Mouse (Mus musculus) olfactory bulb, adult 2 months (tissue): Measurements from ENCODE around the gene Tpcn1. TPM values are rescaled to one million over a fixed set of nuclear protein-coding genes. Genes with fewer than 3 reads are reported as not detected.
"Not testable (repeated sequence)": the region's sequence is repeated elsewhere in the genome, so short reads cannot be mapped to it uniquely, and the experiment has no call there.

Source experiments
- H3K27ac ChIP-seq: fragments of 200-500 bp; 2 replicates; pipeline ENCODE4 v1.5.1; 2012; ENCODE audit warnings: low read depth, low read length; ENCODE audit not compliant: insufficient read depth
- H3K4me1 ChIP-seq: fragments of 200-500 bp; 2 replicates; pipeline ENCODE4 v1.6.1; 2012; ENCODE audit warnings: low read length; ENCODE audit not compliant: control insufficient read depth, insufficient read depth
- H3K4me3 ChIP-seq: fragments of 200-500 bp; 2 replicates; pipeline ENCODE4 v1.5.1; 2012; ENCODE audit warnings: mild to moderate bottlenecking, low read depth, low read length, moderate library complexity; ENCODE audit not compliant: insufficient read depth
- CTCF ChIP-seq: fragments of 200-500 bp; IDR thresholded peaks from 2 replicates; pipeline ENCODE4 v1.5.1; 2012; ENCODE audit warnings: low read depth, mild to moderate bottlenecking, low read length, moderate library complexity; ENCODE audit not compliant: insufficient read depth
- POLR2A ChIP-seq: fragments of 200-500 bp; IDR thresholded peaks from 2 replicates; pipeline ENCODE4 v1.6.1; 2012; ENCODE audit warnings: mild to moderate bottlenecking, low read depth, low read length, moderate library complexity; ENCODE audit not compliant: insufficient read depth
- WGBS: fragments of 180-500 bp; shearing (Covaris S2); methylation state at CpG from one replicate; pipeline ENCODE4 v1.1.7; 2018; 5-methylcytosine and 5-hydroxymethylcytosine counted together
- polyA plus RNA-seq: library from polyadenylated mRNA; stranded (reverse); fragments of >200 nt; gene quantifications from 2 replicates; pipeline ENCODE4 v1.2.4, GENCODE M21; 2012; ENCODE audit warnings: low replicate concordance; ENCODE audit not compliant: missing spikeins, insufficient read depth, insufficient read length

The Tpcn1 gene
- polyA plus RNA-seq, 1 experiment = not detected

DNA sequence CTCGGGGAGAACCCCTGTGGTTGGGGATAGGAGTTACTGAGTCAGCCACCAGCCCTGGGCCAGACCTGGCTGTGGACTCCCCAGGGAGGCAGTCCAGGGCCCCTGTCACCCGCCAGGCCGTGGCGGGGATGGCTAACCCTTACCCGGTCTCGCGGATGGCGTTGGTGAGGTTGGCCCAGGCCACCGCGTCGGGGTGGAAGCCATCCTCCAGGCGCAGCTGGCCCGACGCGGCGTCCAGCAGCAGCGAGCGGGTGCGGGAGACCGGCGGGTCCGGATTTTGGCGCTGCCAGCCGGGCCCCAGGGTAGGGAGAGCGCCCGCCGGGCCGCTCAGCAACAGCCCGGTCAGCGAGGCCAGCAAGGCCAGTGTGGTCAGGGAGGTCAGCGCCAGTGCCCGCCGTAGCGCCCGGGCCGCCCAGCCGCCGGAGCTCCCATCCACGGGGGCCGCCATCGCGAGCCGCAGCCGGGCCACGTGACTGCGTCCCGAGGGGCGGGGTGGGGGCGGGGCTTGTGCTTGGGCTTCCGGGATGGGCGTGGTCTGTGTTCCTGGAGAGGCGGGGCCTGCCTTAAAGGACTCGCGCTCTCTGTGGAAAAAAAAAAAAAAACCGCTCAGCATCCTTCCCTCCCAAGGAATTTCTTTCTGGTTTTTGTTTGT, 85.2 kb downstream of the Tpcn1 start, which contains the start of gene Plbd2:
TSS of gene Plbd2 (minus strand) at position 482 of the 652 bp plus-strand sequence.
- WGBS = under 1% methylated on average over 55 of the region's 55 CpGs
- Histone ChIP-seq H3K4me1 (peaks cover 18% of the 10 kb centered on the region), H3K27ac (no peak within 1 kb of the TSS), H3K4me3 (peak within 1 kb of the TSS; percentile 84)
- no peak for TF ChIP-seq CTCF
- TF ChIP-seq POLR2A = peak; percentile 68

DNA sequence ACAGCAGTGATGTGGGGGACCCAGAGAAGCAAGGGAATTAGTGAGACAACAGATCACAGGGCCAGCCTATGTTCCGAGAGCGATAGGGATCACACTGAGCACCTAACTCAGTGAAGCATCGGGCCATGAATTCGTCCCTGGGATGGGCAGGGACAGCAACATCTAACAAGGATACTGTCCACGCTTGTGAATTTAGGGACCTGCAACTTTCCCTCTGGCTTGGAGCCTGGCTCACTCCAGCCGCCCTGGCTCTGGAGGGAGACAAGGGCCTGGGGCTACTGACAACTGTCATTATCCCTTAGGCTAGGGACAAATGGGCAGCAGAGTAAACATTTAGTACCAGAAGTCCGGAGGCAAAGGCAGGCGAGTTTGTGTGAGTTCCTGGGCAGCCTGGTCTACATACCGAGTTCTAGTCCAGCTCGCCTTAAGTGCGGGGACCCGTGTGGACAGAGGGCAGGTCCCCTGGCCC, 85.8 kb downstream of the Tpcn1 start:
- Histone ChIP-seq H3K4me1 (peaks cover 18% of the 10 kb centered on the region), H3K27ac (no peak overlapping the region), H3K4me3 (peak overlapping the region; percentile 84)
- TF ChIP-seq POLR2A (no peak), CTCF (no peak)
- WGBS = 5% methylated on average over 12 of the region's 12 CpGs

DNA sequence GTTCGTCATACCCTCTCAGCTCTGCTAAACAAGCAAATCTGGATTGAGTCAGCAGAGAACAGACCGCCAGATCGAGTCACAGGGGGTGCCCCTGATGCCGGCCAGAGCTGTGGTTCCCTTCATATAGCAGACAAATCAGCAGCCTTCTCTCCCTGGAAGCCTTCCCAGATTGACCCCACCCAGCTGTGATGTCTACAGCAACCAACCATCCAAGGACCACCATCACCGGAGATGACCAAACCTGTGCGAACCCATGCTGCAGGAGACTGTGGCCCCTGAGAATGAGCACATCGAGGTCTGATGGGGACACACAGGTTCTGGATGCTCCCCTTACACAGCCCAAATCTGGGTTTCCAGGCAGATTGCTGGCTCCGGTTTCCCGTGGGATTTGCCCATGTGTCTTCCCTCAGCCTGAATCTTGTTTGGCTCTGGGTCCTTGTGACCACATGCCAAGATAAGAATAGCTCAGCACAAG, 86.3 kb downstream of the Tpcn1 start:
- TF ChIP-seq CTCF = no peak
- no peak for TF ChIP-seq POLR2A
- Histone ChIP-seq H3K4me3 (peak overlapping the region; percentile 84), H3K4me1 (peaks cover 18% of the 10 kb centered on the region), H3K27ac (no peak overlapping the region)
- 41% methylated on average over 9 of the region's 9 CpGs for WGBS

DNA sequence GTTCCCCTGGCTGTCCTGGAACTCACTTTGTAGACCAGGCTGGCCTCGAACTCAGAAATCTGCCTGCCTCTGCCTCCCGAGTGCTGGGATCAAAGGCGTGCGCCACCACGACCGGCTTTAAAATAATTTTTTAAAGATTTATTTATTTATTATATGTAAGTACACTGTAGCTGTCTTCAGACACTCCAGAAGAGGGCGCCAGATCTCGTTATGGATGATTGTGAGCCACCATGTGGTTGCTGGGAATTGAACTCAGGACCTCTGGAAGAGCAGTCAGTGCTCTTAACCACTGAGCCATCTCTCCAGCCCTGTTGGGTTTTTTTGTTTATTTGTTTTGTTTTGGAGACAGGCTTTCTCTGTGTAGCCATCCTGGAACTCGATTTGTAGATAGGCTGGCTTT, 87.9 kb downstream of the Tpcn1 start:
- WGBS = 86% methylated on average over 9 of the region's 9 CpGs
- not testable (repeated sequence) for H3K27ac ChIP-seq, H3K4me3 ChIP-seq
- peaks cover 18% of the 10 kb centered on the region for H3K4me1 ChIP-seq

DNA sequence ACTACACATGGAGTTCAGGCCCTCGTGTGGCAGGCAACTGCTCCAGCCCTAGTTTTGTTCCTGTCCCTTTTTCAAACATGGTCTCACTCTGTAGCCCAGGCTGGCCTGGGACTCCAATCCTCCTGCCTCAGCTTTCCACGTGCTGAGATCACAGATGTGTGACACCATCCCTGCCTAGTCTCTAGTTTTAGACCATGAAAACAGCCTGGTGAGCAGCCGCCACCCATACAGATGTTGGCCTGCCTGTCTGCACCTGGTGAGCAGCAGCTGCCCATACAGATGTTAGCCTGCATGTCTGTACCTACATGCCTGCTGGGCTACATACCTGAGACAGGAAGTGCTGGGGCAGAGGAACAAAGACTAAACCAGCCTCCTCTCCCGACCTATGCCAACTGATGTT, 89.3 kb downstream of the Tpcn1 start:
- 94% methylated on average over 4 of the region's 4 CpGs for WGBS
- H3K4me3 ChIP-seq = no peak overlapping the region
- TF ChIP-seq POLR2A = no peak
- TF ChIP-seq CTCF = no peak
- H3K4me1 ChIP-seq = peaks cover 26% of the 10 kb centered on the region
- H3K27ac ChIP-seq = no peak overlapping the region

DNA sequence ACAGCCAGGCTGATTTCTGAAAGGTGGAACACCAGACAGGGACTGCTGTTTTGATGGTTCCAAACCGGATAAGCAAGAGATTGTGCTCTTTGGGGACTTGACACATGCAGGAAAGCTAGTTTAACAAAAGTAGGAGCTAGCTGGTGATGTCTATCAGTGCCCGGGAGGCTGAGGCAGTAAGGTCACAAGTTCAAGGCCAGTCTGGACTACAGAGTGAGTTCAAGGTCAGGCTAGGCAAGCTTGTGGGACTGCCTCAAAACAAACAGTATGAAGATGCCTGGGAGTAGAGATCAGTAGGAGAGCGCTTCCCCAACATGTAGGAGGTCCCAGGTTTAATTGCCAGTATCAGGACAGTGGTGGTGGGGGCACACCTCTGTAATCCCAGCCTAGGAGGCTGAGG, 91.4 kb downstream of the Tpcn1 start:
- 94% methylated on average over 3 of the region's 3 CpGs for WGBS

DNA sequence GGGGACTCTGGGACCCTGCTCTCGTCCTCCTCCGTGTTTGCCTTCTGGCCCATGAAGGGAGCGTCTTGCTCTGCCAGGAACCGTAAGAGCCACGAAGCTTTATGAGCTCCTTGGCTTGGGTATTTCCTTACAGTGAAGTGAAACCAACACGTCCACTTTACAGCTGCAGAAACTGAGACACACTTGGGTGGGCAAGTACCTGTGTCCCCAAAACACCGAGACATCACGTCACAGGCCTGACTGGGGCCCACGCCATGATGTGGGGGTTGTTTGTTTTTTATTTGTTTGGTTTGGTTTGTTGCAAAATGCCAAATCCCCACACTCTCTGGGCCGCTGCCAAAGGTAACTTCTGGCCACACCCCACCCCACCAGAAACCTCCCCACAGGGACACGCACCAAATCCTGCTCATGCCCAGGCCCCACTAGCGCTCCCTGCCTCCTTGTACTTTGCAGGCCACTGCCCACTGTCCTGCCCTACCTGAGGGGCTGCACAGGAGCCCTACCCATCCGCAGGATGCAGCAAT, 92.7 kb downstream of the Tpcn1 start:
- TF ChIP-seq POLR2A (no peak), CTCF (no peak)
- H3K4me1 ChIP-seq = peaks cover 18% of the 10 kb centered on the region
- no peak overlapping the region for H3K27ac ChIP-seq
- no peak overlapping the region for H3K4me3 ChIP-seq
- WGBS = 91% methylated on average over 13 of the region's 13 CpGs

More for the DNA sequence above, 91.4 kb downstream of the Tpcn1 start:
- Histone ChIP-seq H3K4me3 (no peak overlapping the region), H3K4me1 (peaks cover 19% of the 10 kb centered on the region), H3K27ac (no peak overlapping the region)
- TF ChIP-seq CTCF = no peak
- no peak for TF ChIP-seq POLR2A

DNA sequence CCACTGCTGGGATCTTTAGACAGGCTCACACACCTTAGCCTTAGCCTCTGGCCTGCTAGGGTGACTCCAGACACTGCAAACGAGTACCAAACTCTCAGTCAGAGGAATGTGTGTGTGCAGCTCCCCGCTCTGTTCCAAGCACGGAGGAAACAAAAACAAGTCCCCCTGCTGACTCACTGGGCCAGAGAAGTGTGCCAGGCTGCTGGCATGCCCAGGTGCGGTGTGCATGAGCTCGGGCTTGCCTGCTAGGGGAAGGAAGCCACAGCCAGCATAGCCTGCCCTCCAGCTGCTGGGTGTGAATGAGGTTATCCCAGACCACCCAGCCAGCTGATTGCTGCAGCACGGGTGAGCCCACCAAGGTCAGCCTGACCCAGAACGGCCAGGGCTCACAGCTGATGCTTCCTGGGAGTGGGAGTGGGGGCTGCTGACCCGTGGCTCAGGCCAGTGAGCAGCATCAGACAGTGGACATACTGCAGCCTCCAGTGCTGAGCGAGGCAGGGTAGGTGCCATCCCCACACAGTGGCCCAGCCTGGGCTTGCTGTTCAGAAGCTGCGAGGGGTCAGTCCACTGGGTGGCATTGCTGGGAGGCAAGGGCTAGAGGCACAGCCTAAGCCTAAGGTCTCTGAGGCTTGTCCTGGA, 93.3 kb downstream of the Tpcn1 start:
- TF ChIP-seq CTCF (no peak), POLR2A (no peak)

DNA sequence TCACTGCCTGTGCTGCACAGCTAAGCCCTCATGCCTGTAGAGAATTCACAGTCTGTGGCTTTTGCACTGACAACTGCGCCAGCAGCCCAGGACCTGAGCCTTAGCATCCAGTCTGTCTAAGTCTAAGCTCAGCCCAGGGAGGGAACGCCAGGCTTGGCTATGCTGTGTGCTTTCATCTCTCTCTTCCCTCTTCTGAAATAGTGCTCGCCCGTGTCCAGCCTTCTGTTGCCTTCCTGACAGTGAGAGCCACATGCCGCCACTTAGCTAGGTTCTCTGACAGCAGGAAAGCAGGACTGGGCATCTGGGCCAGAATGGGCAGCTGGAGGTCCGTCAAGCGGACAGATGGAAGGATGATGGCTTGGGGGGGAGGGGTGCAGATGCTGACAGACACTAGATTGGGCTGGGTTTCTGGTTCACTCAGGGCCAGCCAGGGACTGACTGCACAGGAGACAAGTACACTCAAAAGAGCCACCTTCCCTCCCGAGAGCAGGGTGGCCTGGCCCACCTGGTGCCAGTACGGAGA, 94.5 kb downstream of the Tpcn1 start:
- TF ChIP-seq POLR2A = no peak
- TF ChIP-seq CTCF = no peak
- WGBS = 88% methylated on average over 9 of the region's 9 CpGs
- Histone ChIP-seq H3K4me3 (no peak overlapping the region), H3K27ac (no peak overlapping the region), H3K4me1 (peaks cover 22% of the 10 kb centered on the region)

More for the DNA sequence above, 93.3 kb downstream of the Tpcn1 start:
- H3K4me3 ChIP-seq = no peak overlapping the region
- H3K4me1 ChIP-seq = peaks cover 22% of the 10 kb centered on the region
- H3K27ac ChIP-seq = no peak overlapping the region
- 60% methylated on average over 10 of the region's 10 CpGs for WGBS

DNA sequence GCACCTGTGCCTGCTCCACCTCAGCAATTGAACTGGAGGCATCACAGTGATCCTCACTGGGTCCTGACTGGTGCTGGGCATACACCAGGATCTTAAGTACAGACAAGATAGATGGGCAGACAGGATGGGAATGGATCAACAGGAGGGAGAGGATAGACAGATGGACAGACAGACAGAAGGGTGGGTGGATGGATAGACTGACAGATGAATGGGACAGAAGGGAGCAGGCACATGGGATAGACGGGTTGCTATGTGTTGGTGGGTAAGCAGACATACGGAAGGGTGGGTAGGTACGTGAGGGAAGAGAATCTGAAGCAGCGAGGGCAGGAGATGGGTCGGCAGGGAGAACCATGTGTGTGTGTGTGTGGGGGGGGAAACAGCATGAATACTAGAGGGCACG, 95.0 kb downstream of the Tpcn1 start:
- H3K27ac ChIP-seq = no peak overlapping the region
- TF ChIP-seq CTCF = no peak
- TF ChIP-seq POLR2A = no peak
- H3K4me1 ChIP-seq = peaks cover 22% of the 10 kb centered on the region
- 91% methylated on average over 6 of the region's 6 CpGs for WGBS
- no peak overlapping the region for H3K4me3 ChIP-seq
